Comparison of ENCODE assay signal across 19 mouse cellular contexts in the genomic region with DNA sequence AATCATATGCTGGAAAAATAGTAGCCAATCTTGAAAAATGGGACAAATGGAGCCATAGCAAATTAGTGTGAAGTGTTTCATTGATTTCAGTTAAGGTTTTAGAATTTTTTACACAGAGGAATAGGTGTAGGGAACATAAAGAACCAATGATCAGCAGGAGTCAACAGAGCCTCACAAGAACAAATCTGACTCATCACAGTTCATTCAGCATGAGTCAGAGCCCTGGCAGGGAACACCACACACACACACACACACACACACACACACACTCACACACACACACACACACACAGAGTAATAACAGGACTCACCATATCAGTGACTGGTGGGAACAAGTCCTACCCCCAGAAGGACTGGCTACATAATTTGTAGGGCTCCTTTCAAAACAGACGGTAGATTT.
DNase-seq lines count a peak whose midpoint lies in the region; ATAC-seq and TF ChIP-seq lines count a peak whose summit lies in the region.
"Had no signal": no experiment of that assay in that cellular context is flagged by ENCODE, and none has a peak within 500 bp of the region (broad histone marks: within the 10 kb centered on the region; RNA-seq: fewer than 3 reads in every experiment).

No protein-coding gene starts in this region.

- H3K4me1 ChIP-seq in midbrain, embryonic 11.5 days (ENCODE audit: control insufficient read depth, insufficient read depth, low read length): no peaks in the 10 kb centered on the region
- no peaks in the 10 kb centered on the region for H3K4me1 ChIP-seq in midbrain, embryonic 10.5 days
- peaks cover 4% of the 10 kb centered on the region; the same call in 1 of the 2 replicates for H3K4me1 ChIP-seq in embryonic fibroblast, embryonic 13.5 days (ENCODE audit: control insufficient read depth, insufficient read depth, low read length)
- H3K4me1 ChIP-seq: embryonic facial prominence, embryonic 10.5 days; hindbrain, embryonic 12.5 days; kidney, embryonic 15.5 days; limb, embryonic 10.5 days; liver, embryonic 13.5 days; megakaryocyte, embryonic 14.5 days; stomach, embryonic 15.5 days had no signal

- H3K27ac ChIP-seq in midbrain, embryonic 11.5 days (ENCODE audit: low read depth, low read length): no peak overlapping the region
- H3K27ac ChIP-seq in midbrain, embryonic 10.5 days (replicated peaks): no peak overlapping the region
- H3K27ac ChIP-seq in embryonic fibroblast, embryonic 13.5 days (ENCODE audit: insufficient read depth, low read length): peak overlapping the region; percentile 92
- H3K27ac ChIP-seq: embryonic facial prominence, embryonic 10.5 days; hindbrain, embryonic 12.5 days; kidney, embryonic 15.5 days; limb, embryonic 10.5 days; liver, embryonic 13.5 days; stomach, embryonic 15.5 days had no signal

- TF ChIP-seq CTCF in embryonic fibroblast, embryonic 13.5 days (IDR thresholded peaks at IDR 0.05; ENCODE audit: borderline replicate concordance, insufficient read depth, low read length): no peak

- intact Hi-C loops in heart, postnatal 10 days (cut with DNase I): no loop called here

- no peaks in the 10 kb centered on the region for H3K27me3 ChIP-seq in midbrain, embryonic 11.5 days (ENCODE audit: control insufficient read depth, insufficient read depth, low read length)
- no peaks in the 10 kb centered on the region for H3K27me3 ChIP-seq in midbrain, embryonic 10.5 days (ENCODE audit: low read depth, poor library complexity, severe bottlenecking)
- H3K27me3 ChIP-seq: CH12.LX; hindbrain, embryonic 12.5 days; kidney, embryonic 15.5 days; liver, embryonic 13.5 days; megakaryocyte, embryonic 14.5 days; stomach, embryonic 15.5 days had no signal

- TF ChIP-seq POLR2A in embryonic fibroblast, embryonic 13.5 days (IDR thresholded peaks at IDR 0.05; ENCODE audit: low read depth, low read length): no peak; the same call in 1 of the 2 replicates

- WGBS in midbrain, embryonic 11.5 days: 75% methylated on average over 1 of the region's 1 CpGs
- 81% methylated on average over 1 of the region's 1 CpGs for WGBS in midbrain, embryonic 10.5 days

- no peak overlapping the region for H3K4me3 ChIP-seq in midbrain, embryonic 11.5 days (ENCODE audit: low read depth, low read length)
- H3K4me3 ChIP-seq in midbrain, embryonic 10.5 days: no peak overlapping the region
- H3K4me3 ChIP-seq in embryonic fibroblast, embryonic 13.5 days (ENCODE audit: insufficient read depth, low read length): no peak overlapping the region
- H3K4me3 ChIP-seq: embryonic facial prominence, embryonic 10.5 days; hindbrain, embryonic 12.5 days; kidney, embryonic 15.5 days; limb, embryonic 10.5 days; liver, embryonic 13.5 days; megakaryocyte, embryonic 14.5 days; myocyte; stomach, embryonic 15.5 days had no signal

- 0 out of 2 replicates have a peak, but pooled peaks have one; percentile 22 for ATAC-seq in midbrain, embryonic 11.5 days (ENCODE audit: low FRiP score)

- H3K9me3 ChIP-seq in midbrain, embryonic 11.5 days (ENCODE audit: control insufficient read depth, low read length): no peaks in the 10 kb centered on the region
- H3K9me3 ChIP-seq in midbrain, embryonic 10.5 days (replicated peaks): no peaks in the 10 kb centered on the region
- H3K9me3 ChIP-seq: embryonic facial prominence, embryonic 10.5 days; hindbrain, embryonic 12.5 days; kidney, embryonic 15.5 days; limb, embryonic 10.5 days; liver, embryonic 13.5 days; megakaryocyte, embryonic 14.5 days; stomach, embryonic 15.5 days had no signal

- no peak overlapping the region for H3K9ac ChIP-seq in midbrain, embryonic 11.5 days (ENCODE audit: low read length)
- H3K9ac ChIP-seq: hindbrain, embryonic 12.5 days; kidney, embryonic 15.5 days; liver, embryonic 13.5 days; stomach, embryonic 15.5 days had no signal

- DNase-seq in midbrain, embryonic 11.5 days (ENCODE audit: low spot score, missing footprints): no peak
- DNase-seq in midbrain, embryonic 10.5 days (ENCODE audit: low spot score): no peak
- DNase-seq in 416B (ENCODE audit: low read depth): peak; percentile 90
- peak; percentile 46 for DNase-seq in adipocyte (ENCODE audit: low spot score)
- no peak for DNase-seq in kidney, postnatal 4 days
- no peak for DNase-seq in heart, postnatal 10 days
- DNase-seq: cerebellum, postnatal 14 days; liver, embryonic 13.5 days; spleen, adult 18-20 months; thymus, postnatal 4 days had no signal

- H3K36me3 ChIP-seq in midbrain, embryonic 11.5 days (ENCODE audit: control insufficient read depth, insufficient read depth, low read length): no peaks in the 10 kb centered on the region
- H3K36me3 ChIP-seq in midbrain, embryonic 10.5 days: no peaks in the 10 kb centered on the region
- H3K36me3 ChIP-seq: embryonic facial prominence, embryonic 10.5 days; hindbrain, embryonic 12.5 days; kidney, embryonic 15.5 days; limb, embryonic 10.5 days; liver, embryonic 13.5 days; stomach, embryonic 15.5 days had no signal

- H3K4me2 ChIP-seq in midbrain, embryonic 11.5 days: no peak overlapping the region
- H3K4me2 ChIP-seq: hindbrain, embryonic 12.5 days; kidney, embryonic 15.5 days; liver, embryonic 13.5 days; stomach, embryonic 15.5 days had no signal

Comparison
In these comparisons a context has a peak if more than half of its experiments do, and no peak if none do; other contexts are left out.
1. DNase-seq: peak in 416B (single experiment) and adipocyte (single experiment); none in midbrain, embryonic 11.5 days (single experiment), midbrain, embryonic 10.5 days (single experiment), kidney, postnatal 4 days (0 of 2) and heart, postnatal 10 days (0 of 2).